In genomic region chr13:31665376-31665775, GRCm38 (mm10) we compare ENCODE assay signal across 18 mouse cellular contexts. TPM values are rescaled to one million over a fixed set of nuclear protein-coding genes. Genes with fewer than 3 reads are reported as not detected.
"Had no signal": no experiment of that assay in that cellular context is flagged by ENCODE, and none has a peak within 500 bp of the region (broad histone marks: within the 10 kb centered on the region; RNA-seq: fewer than 3 reads in every experiment).

No protein-coding gene starts in this region.

- H3K36me3 ChIP-seq: liver, embryonic 12.5 days; midbrain, embryonic 12.5 days; neural tube, embryonic 12.5 days; stomach, embryonic 15.5 days had no signal

- H3K9me3 ChIP-seq: liver, embryonic 12.5 days; midbrain, embryonic 12.5 days; neural tube, embryonic 12.5 days; stomach, embryonic 15.5 days had no signal

- H3K9ac ChIP-seq: liver, embryonic 12.5 days; liver, embryonic 14.5 days; lung, embryonic 14.5 days; midbrain, embryonic 12.5 days; neural tube, embryonic 12.5 days; stomach, embryonic 15.5 days had no signal

- H3K4me3 ChIP-seq: liver, embryonic 12.5 days; midbrain, embryonic 12.5 days; neural tube, embryonic 12.5 days; stomach, embryonic 15.5 days had no signal

- DNase-seq: lung, adult 18-20 months; lung, embryonic 14.5 days; lung, postnatal 10 days; lung, postnatal 4 days; right cerebral cortex, postnatal 14 days; thymus, adult 2 months; thymus, postnatal 25 days; thymus, postnatal 4 days had no signal

- ATAC-seq: liver, embryonic 12.5 days had no signal

- H3K27me3 ChIP-seq: midbrain, embryonic 12.5 days; neural tube, embryonic 12.5 days had no signal

- H3K4me2 ChIP-seq: liver, embryonic 12.5 days; lung, embryonic 14.5 days; midbrain, embryonic 12.5 days; neural tube, embryonic 12.5 days; stomach, embryonic 15.5 days had no signal

- H3K27ac ChIP-seq: liver, embryonic 12.5 days; liver, embryonic 14.5 days; midbrain, embryonic 12.5 days; neural tube, embryonic 12.5 days; stomach, embryonic 15.5 days; stomach, postnatal 0 days had no signal

- H3K4me1 ChIP-seq: liver, embryonic 12.5 days; midbrain, embryonic 12.5 days; neural tube, embryonic 12.5 days had no signal

RNA-seq across cellular contexts. Expression of gene Foxf2, which starts 39.8 kb away (rescaled TPM):
- total RNA-seq: megakaryocyte-erythroid progenitor cell, adult 5-6 weeks; monocyte, adult 5-6 weeks; neutrophil, adult 5-6 weeks had no signal
- polyA plus RNA-seq: testis, adult 2 months had no signal
